Mouse (Mus musculus) liver, embryonic 14.5 days (tissue): ENCODE results near the gene Stip1.

Experiments used
- CTCF ChIP-seq: IDR thresholded peaks from 2 replicates; pipeline ENCODE4 v1.5.1; 2016; ENCODE audit warnings: antibody characterized with exemption, low read depth, control low read depth
- EP300 ChIP-seq: IDR thresholded peaks from 2 replicates; pipeline ENCODE4 v1.6.1; 2016; ENCODE audit warnings: antibody characterized with exemption, low read depth

DNA sequence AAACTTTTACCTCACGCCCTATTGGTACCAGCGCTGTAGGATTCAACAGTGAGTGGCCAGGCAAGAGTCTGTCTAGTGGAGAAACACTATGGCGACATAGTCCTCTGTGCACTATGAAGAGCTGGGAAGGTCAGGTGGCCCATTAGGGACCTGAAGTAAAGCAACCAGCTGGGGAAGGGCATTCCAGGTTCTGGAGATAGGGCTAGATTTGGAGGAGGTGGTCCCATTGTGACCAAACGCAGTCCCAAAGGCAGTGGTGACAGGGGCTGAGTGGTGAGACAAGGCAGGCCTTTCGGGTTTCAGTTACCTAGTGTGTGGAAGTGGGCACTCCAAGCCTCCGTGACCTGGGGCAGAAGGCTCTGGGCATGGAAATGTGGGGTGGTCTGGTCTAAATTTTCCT lies 18.8 kb upstream of the Stip1 start:
- TF ChIP-seq EP300 (no peak), CTCF (no peak)
